Mouse (Mus musculus) bone marrow macrophage, adult 2 months (primary cell): Measurements from ENCODE around the gene Zc3h14.

Experiments
- CTCF ChIP-seq: IDR thresholded peaks from 2 replicates; pipeline ENCODE4 v1.5.1; 2012; ENCODE audit warnings: low read depth, mild to moderate bottlenecking, low read length, moderate library complexity
- POLR2A ChIP-seq: IDR thresholded peaks from 2 replicates; pipeline ENCODE4 v1.6.1; 2012; ENCODE audit warnings: mild to moderate bottlenecking, low read depth, low read length, borderline replicate concordance

DNA sequence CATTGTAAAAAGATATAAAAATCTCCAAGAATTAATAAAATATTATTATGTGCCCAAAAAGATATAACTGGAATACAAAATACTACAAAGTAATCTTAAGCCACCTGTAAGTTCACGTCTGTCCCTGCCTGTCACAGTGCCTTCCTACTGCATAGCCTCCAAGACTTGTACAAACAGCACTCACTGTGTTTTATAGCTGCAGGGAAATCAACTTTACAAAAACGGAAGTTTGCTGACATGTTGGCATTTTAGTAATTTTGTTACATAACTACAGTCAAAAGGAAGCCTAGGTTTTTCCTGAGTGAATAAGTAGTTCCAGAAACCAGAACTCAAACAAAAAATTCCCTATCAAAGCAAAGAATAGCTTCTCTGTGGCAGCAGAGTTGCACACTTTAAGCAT lies 43.2 kb upstream of the Zc3h14 start:
- no peak for TF ChIP-seq POLR2A
- TF ChIP-seq CTCF = no peak
